In genomic region chr11:8691605-8692004, GRCm38 (mm10) we compare ENCODE assay signal across 19 mouse cellular contexts. TPM values are rescaled to one million over a fixed set of nuclear protein-coding genes. Genes with fewer than 3 reads are reported as not detected.
A peak's percentile ranks its signal among the peaks of the same experiment; 100 is the strongest.
DNase-seq lines count a peak whose midpoint lies in the region; ATAC-seq and TF ChIP-seq lines count a peak whose summit lies in the region.
"Had no signal": no experiment of that assay in that cellular context is flagged by ENCODE, and none has a peak within 500 bp of the region (broad histone marks: within the 10 kb centered on the region; RNA-seq: fewer than 3 reads in every experiment).

No protein-coding gene starts in this region.

- TF ChIP-seq CTCF in brain, embryonic 14.5 days (IDR thresholded peaks at IDR 0.05; ENCODE audit: borderline replicate concordance, extremely low read depth, insufficient read depth, insufficient read length): no peak

- no peaks in the 10 kb centered on the region for H3K9me3 ChIP-seq in forebrain, embryonic 14.5 days (replicated peaks; ENCODE audit: control insufficient read depth, low read length)
- H3K9me3 ChIP-seq in forebrain, embryonic 11.5 days (ENCODE audit: control insufficient read depth, low read length): no peaks in the 10 kb centered on the region
- H3K9me3 ChIP-seq in lung, embryonic 15.5 days: no peaks in the 10 kb centered on the region
- H3K9me3 ChIP-seq in embryonic facial prominence, embryonic 15.5 days (replicated peaks): no peaks in the 10 kb centered on the region
- H3K9me3 ChIP-seq: heart, embryonic 13.5 days; liver, embryonic 12.5 days had no signal

- 0 out of 2 replicates have a peak, but pooled peaks have one; percentile 1 for ATAC-seq in forebrain, embryonic 14.5 days
- no peak for ATAC-seq in forebrain, embryonic 11.5 days (replicated peaks; ENCODE audit: low FRiP score)
- no peak for ATAC-seq in lung, embryonic 15.5 days (ENCODE audit: borderline replicate concordance, extremely low read depth, low FRiP score, low TSS enrichment)
- no peak for ATAC-seq in embryonic facial prominence, embryonic 15.5 days (ENCODE audit: insufficient number of reproducible peaks, low FRiP score, low TSS enrichment, low read depth)
- ATAC-seq: liver, embryonic 12.5 days had no signal

- 81% methylated on average over 4 of the region's 4 CpGs for whole genome bisulfite sequencing in forebrain, embryonic 14.5 days
- WGBS in forebrain, embryonic 11.5 days: 80% methylated on average over 4 of the region's 4 CpGs
- 53% methylated on average over 4 of the region's 4 CpGs for WGBS in lung, embryonic 15.5 days
- 27% methylated on average over 4 of the region's 4 CpGs for WGBS in embryonic facial prominence, embryonic 15.5 days

- H3K36me3 ChIP-seq in forebrain, embryonic 14.5 days (ENCODE audit: control insufficient read depth, insufficient read depth, low read length): no peaks in the 10 kb centered on the region
- no peaks in the 10 kb centered on the region for H3K36me3 ChIP-seq in forebrain, embryonic 11.5 days (ENCODE audit: control insufficient read depth, insufficient read depth, low read length)
- no peaks in the 10 kb centered on the region for H3K36me3 ChIP-seq in lung, embryonic 15.5 days
- H3K36me3 ChIP-seq in embryonic facial prominence, embryonic 15.5 days: no peaks in the 10 kb centered on the region
- H3K36me3 ChIP-seq: heart, embryonic 13.5 days; liver, embryonic 12.5 days had no signal

- peak overlapping the region; percentile 44; the same call in 1 of the 2 replicates for H3K27ac ChIP-seq in forebrain, embryonic 14.5 days (ENCODE audit: low read depth, low read length)
- H3K27ac ChIP-seq in forebrain, embryonic 11.5 days (ENCODE audit: low read depth, low read length): no peak overlapping the region
- H3K27ac ChIP-seq in lung, embryonic 15.5 days: peak overlapping the region; percentile 95
- H3K27ac ChIP-seq in embryonic facial prominence, embryonic 15.5 days (replicated peaks): peak overlapping the region; percentile 90
- H3K27ac ChIP-seq: liver, embryonic 12.5 days had no signal

- no peak for DNase-seq in forebrain, embryonic 14.5 days (ENCODE audit: low spot score)
- no peak for DNase-seq in forebrain, embryonic 11.5 days (ENCODE audit: low spot score)
- DNase-seq in lung, postnatal 4 days: no peak
- DNase-seq in brain, embryonic 14.5 days (ENCODE audit: low read depth): peak; percentile 39
- DNase-seq in layer of hippocampus, postnatal 10 days (ENCODE audit: low spot score in 2 of 2): no peak
- no peak for DNase-seq in MN1 (ENCODE audit: low spot score)
- DNase-seq: adrenal gland, postnatal 10 days; B cell, adult 2 months; cerebellum, adult 8-10 months; heart, postnatal 4 days; kidney, adult 8-10 months; lung, postnatal 14 days; right cerebral cortex, postnatal 25 days; thymus, postnatal 25 days had no signal

- no peaks in the 10 kb centered on the region for H3K27me3 ChIP-seq in forebrain, embryonic 14.5 days (replicated peaks; ENCODE audit: control insufficient read depth, insufficient read depth, low read length)
- H3K27me3 ChIP-seq in forebrain, embryonic 11.5 days (ENCODE audit: control insufficient read depth, insufficient read depth, low read length): no peaks in the 10 kb centered on the region
- no peaks in the 10 kb centered on the region for H3K27me3 ChIP-seq in lung, embryonic 15.5 days
- H3K27me3 ChIP-seq in embryonic facial prominence, embryonic 15.5 days: no peaks in the 10 kb centered on the region
- H3K27me3 ChIP-seq: heart, embryonic 13.5 days; liver, embryonic 12.5 days had no signal

- H3K9ac ChIP-seq in forebrain, embryonic 14.5 days (ENCODE audit: low read length): no peak overlapping the region
- no peak overlapping the region for H3K9ac ChIP-seq in forebrain, embryonic 11.5 days (ENCODE audit: low read length)
- no peak overlapping the region for H3K9ac ChIP-seq in lung, embryonic 15.5 days
- no peak overlapping the region for H3K9ac ChIP-seq in embryonic facial prominence, embryonic 15.5 days
- H3K9ac ChIP-seq: heart, embryonic 13.5 days; liver, embryonic 12.5 days had no signal

- H3K4me1 ChIP-seq in forebrain, embryonic 14.5 days (ENCODE audit: control insufficient read depth, insufficient read depth, low read length): peaks cover 23% of the 10 kb centered on the region
- H3K4me1 ChIP-seq in forebrain, embryonic 11.5 days (replicated peaks; ENCODE audit: control insufficient read depth, insufficient read depth, low read length): peaks cover 16% of the 10 kb centered on the region; the same call in 1 of the 2 replicates
- H3K4me1 ChIP-seq in lung, embryonic 15.5 days: peaks cover 42% of the 10 kb centered on the region
- H3K4me1 ChIP-seq in embryonic facial prominence, embryonic 15.5 days: peaks cover 42% of the 10 kb centered on the region

- H3K4me3 ChIP-seq in forebrain, embryonic 14.5 days (ENCODE audit: low read depth, low read length): no peak overlapping the region
- H3K4me3 ChIP-seq in forebrain, embryonic 11.5 days (ENCODE audit: low read depth, low read length): no peak overlapping the region
- H3K4me3 ChIP-seq in lung, embryonic 15.5 days: no peak overlapping the region
- no peak overlapping the region for H3K4me3 ChIP-seq in embryonic facial prominence, embryonic 15.5 days (replicated peaks)
- H3K4me3 ChIP-seq: liver, embryonic 12.5 days had no signal

- TF ChIP-seq POLR2A in brain, embryonic 14.5 days (IDR thresholded peaks at IDR 0.05; ENCODE audit: borderline replicate concordance, extremely low read depth, insufficient read depth, insufficient read length, poor library complexity, severe bottlenecking): no peak

- H3K4me2 ChIP-seq in forebrain, embryonic 14.5 days (ENCODE audit: low read length): no peak overlapping the region
- no peak overlapping the region for H3K4me2 ChIP-seq in forebrain, embryonic 11.5 days (ENCODE audit: low read depth, low read length, severe bottlenecking)
- no peak overlapping the region for H3K4me2 ChIP-seq in lung, embryonic 15.5 days
- H3K4me2 ChIP-seq in embryonic facial prominence, embryonic 15.5 days (replicated peaks): no peak overlapping the region
- H3K4me2 ChIP-seq: liver, embryonic 12.5 days; midbrain, embryonic 11.5 days had no signal

RNA-seq across cellular contexts. Expression of gene Tns3, which starts 27.3 kb away (rescaled TPM):
- 4.4 and 5.2 TPM in 2 replicates for polyA plus RNA-seq in forebrain, embryonic 14.5 days (2014; fragmentation: Nextera tagmentation; extraction: Ambion mirVana)
- 8.5 and 8.8 TPM in 2 replicates for polyA plus RNA-seq in forebrain, embryonic 11.5 days (2014; fragmentation: Nextera tagmentation; extraction: Ambion mirVana)
- 48.5 and 55.9 TPM in 2 replicates for polyA plus RNA-seq in lung, embryonic 15.5 days (2015; fragmentation: Nextera tagmentation; extraction: Ambion mirVana)
- polyA plus RNA-seq in brain, embryonic 14.5 days (2012; rRNA removed): 7.3 and 12.1 TPM in 2 replicates
- 23.4 and 25.9 TPM in 2 replicates for polyA plus RNA-seq in embryonic facial prominence, embryonic 15.5 days (2015; fragmentation: Nextera tagmentation; extraction: Ambion mirVana)
- total RNA-seq in layer of hippocampus, postnatal 10 days (2021): 10 to 100 TPM; 39.5 to 42.5 TPM
